Mouse (Mus musculus): ENCODE measurements around the gene Nt5e.

Nt5e gene

DNA sequence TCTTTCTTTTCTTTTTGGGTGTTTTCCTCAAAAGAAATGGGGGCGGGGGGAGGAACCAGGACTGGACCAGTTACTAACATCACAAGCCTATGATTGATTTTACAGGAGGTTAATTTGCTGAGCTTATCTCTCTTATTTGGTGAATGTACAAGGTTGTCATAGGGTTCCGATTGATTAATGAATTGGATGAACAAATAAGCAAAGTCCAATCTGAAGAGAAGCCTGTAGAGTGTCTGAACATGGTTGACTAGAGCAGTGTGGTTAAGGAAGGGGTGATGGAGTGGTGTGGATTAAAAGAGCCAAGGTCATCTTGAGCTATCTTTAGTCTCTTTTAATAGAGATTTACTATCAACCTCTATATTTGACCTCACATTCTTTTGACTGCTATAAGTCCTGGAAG lies 17.4 kb downstream of the Nt5e start:
- DNase-seq (ENCODE audit: inconsistent ontology term) = no peak

DNA sequence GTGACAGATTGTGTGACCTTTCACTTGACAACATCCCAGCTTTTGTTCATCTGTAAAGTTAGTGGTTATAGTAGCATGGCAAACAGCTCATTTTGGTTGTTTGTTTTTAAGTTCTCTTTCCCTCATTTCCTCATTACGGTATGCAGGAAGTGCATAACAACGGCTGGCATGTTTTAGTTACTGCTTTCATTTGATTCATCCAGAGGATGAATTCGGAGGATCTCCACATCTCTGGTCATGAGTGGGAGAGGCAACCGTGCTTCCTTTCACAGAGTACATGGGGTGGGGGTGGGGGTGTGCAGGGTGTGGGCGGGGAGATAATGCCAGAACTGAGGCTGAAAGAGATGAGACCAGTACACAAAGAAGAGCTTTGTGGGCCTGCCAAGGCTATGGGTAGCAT lies 19.9 kb downstream of the Nt5e start:
- peak; percentile 55 for DNase-seq (ENCODE audit: inconsistent ontology term)

DNA sequence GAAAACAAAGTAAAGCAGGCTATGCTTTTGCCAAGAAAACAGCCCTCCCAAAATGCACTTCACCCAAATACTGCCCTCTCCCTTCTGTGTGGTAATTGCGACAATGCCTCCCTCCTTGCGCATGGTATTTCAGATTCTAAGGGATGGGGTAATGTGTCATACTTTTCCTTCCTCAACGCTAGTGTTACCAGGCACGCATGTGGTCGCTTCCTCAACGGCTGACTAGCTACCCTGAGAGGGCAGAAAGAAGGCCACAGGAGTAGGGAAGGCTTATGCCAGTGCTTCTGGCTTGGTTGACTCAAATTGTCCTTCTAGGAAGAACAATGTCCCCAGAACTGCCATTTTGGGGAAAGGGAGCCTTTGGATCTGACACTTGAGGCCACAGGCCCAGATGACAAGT lies 21.6 kb downstream of the Nt5e start:
- no peak for DNase-seq (ENCODE audit: inconsistent ontology term)

DNA sequence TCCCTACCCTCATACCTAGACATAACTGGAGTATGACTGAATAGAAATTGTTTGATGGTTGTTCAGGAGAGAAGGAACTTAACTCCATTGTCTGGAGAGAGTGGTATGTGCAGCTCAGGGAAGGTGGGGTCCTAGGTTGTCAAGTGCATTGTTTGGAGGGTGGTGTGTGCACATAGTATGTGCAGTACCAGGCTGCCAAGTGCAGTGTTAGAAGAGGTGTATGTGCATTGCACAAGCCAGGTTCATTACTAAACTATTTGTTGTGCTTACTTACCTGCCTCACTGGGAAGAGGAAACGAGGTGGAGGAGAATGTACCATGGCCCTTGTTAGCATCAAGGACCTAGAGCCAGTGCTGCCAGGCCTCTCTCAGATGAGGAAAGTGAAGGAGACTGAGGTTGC lies 23.3 kb downstream of the Nt5e start:
- DNase-seq (ENCODE audit: inconsistent ontology term) = no peak

DNA sequence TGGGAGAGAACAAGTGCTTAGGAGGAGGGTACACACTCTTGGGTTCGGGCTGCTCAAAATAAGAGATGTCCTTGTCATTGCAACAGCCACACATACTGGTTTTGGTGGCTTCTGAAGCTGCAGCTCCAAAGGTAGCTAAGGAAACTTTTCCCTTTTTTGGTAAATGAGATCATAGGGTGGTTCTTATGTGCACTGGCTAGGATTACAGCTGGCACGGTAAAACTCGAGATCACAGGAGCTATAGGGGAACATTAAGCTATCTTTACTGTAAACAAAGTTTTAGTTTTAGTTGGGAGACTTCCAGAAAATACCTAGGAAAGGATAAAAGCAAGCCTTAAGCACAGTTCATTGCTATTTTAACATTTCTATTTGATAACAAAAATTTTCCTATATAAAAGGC lies 24.2 kb downstream of the Nt5e start:
- no peak for DNase-seq (ENCODE audit: inconsistent ontology term)

DNA sequence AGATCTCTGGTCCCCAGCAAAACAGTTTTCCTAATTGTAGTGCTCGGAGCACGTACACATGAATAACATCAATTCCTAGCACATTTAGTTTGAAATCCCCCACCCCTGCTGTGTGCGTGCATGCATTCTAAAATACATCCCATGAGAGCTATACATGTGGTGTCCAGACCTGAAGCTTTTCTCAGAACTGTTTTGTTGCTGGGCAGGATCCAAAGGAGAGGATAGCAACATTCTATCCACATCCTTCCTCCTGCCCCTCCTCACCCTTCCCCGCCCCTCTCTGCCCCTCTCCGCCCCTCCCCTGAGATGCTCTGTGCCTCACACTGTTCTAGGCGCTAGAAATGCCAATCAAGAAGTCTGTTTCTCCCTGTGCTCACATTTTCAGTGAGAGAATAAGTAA lies 25.7 kb downstream of the Nt5e start:
- no peak for DNase-seq (ENCODE audit: inconsistent ontology term)

DNA sequence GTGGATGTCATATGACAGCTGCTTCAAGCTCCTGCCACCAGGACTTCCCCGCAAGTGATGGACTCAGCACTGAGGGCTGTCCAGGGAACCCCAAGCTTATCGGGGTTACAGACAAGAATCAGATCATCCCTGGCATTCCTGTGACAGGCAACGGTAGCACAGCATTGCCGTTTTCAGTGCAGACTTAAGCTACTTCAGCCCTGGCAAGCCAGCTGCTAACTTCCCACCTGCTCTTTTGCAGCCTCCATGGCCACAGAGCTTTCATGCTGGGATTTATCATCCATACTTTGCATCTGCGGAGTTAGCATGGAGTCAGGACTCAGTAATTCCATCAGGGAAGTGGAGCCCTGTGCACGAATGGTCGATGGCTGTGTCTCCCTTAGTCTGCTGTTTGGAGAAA lies 26.5 kb downstream of the Nt5e start:
- no peak for DNase-seq (ENCODE audit: inconsistent ontology term)

DNA sequence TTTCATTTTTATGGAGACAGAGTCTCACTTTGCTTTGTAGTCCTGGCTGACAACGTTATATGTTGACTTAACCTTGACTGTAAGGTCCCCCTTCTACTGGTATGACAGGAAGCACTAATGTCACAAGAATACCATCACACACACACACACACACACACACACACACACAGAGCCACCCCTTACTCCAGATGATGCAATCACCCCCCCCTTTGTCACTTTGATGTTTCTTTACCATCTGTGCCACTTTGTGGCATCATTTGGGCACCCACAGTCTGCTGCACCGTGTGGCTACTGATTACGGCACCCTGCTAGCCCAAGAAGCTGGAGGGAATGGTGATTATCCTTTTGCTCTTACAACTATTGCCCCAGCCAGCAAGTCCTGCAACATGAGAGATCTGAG lies 30.2 kb downstream of the Nt5e start:
- no peak for DNase-seq (ENCODE audit: inconsistent ontology term)

DNA sequence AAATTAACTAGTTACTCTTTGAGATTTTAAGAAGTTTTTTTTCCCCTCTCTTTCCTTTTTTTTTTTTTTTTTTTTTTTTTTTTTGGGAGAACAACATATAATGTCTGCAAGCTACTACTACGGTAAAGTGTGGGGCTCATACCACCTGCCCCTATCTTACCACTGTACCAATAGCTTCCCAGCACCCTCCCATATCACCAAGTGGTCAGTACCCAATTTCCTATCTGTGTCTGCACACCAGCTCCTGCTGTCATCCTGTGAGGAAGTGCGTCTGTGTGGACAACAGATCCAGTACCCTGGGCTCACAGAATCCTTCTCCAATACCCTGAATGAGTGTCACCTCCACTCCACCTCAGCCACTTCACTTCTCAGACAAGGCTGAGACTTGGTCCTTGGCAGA lies 32.1 kb downstream of the Nt5e start:
- DNase-seq (ENCODE audit: inconsistent ontology term) = no peak

DNA sequence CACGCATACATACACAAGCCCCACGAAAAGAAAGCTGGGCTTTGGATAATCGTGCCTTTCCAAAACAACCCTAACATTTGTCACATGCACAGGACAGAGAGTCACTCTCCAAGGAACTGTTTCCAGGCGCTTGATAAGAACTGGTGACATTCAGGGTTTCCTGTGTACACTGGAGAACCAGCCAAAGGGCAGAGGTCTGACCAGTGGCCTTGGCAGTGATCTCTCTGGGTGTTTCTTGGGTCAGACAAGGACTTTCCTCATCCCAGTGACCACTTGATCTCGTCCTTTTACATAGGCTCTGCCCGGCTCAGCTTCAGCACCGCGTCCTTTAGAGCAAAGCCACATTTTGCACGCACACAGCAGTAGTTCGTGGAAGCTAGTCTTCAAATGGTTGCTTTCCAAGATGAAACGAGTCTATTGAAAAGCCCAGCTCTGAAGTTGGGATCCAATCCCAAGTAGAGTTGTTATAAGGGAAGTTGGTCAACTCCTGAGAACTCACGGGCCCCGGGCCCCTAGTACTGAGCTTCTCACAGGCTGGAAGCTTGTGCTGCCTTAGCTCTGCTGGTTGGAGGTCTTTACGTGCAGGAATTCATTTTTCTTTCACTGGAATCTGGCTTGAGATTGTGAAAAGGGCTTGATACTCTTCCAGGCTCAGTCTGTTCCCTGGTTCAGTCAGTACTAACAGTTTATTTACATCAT lies 34.4 kb downstream of the Nt5e start:
- DNase-seq (ENCODE audit: inconsistent ontology term) = peak; percentile 47

DNA sequence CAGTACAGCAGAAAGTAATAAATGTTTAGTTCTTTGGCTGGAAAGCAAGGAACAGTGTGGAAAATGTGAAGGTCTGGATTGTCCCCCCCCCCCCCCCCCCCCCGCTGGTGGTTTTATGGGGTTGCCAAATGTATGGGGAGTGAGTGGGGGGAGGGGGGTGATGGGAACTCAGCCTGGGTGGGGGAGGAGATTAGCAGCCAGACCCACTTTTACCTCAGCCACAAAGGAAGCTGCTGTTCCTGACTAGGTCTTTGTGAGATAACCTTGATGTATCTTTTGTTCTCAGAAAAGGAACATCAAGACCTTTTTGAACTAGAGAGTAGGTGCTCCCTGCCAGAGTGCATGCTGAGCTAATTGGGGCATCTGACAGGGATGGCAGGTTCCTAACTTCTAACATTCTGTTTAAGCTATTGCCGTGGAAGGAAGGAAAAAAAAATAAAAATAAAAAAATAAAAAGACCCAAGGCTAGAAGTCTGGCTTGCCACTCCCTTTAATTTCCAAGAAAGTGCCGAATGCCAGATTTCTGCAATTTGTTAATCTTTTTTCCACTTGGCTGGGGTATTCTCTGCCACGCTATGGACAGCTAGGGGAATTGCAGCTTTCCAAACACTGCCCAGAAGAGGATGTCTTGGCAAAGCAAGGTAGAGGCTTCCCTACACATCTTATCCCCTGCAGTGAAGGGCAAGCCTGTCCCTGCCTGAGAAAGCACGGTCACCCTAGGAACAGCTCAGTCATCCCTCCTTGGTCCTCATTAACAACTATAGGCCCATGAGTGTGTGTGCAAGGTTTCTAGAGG lies 35.3 kb downstream of the Nt5e start:
- DNase-seq (ENCODE audit: inconsistent ontology term) = no peak

DNA sequence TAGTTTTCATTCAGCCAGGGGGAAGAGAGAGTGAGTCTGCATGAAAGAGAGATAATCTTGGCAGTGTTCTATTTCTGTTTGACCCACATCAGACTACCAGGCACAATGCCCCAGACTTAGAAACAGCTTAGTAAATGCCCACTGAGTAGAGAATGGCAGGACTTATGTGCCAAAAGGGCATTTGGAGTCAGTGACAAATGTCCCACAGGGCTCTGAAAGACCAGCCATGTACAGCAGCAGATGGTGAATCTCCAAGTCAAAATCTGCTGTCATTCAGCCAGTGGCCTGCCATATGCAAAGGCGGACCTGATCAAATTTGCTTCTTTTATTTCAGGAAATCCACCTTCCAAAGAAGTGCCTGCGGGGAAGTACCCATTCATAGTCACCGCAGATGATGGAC lies 36.1 kb downstream of the Nt5e start:
- no peak for DNase-seq (ENCODE audit: inconsistent ontology term)

DNA sequence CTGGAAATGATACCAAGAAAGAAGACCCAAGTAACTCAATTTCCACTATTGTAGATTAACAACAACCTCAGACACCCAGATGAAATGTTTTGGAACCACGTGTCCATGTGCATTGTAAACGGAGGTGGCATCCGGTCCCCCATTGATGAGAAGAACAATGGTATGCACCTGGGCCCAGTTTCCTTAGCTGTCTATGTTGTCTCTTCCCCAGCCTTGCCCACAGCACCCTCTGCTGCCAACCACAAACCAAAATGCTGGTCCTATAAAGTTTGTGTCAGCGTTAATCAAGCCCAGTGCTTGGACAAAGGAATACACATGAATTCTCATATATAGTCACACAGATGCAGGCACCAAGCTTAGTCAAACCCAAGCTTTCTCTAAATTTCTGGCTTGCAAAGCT lies 39.3 kb downstream of the Nt5e start:
- no peak for DNase-seq (ENCODE audit: inconsistent ontology term)

DNA sequence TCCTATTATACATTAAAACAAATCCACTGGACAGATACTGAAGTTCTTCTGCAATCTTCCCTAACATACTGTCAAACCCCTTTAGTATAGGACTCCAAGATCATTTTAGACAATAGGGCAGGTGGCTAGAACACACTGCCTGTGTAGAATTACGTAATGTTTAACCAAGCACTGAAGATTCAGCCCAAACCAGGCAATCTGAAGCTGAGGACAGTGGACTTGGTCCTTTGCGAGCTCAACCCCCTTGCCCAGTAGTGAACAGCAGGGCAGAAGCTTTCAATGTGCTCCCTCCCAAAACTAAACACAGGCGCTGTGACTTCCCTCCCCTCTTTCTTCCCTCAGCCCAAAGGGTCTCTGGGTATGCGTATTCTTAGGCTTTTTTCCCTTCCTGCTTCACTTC lies 39.8 kb downstream of the Nt5e start:
- no peak for DNase-seq (ENCODE audit: inconsistent ontology term)

DNA sequence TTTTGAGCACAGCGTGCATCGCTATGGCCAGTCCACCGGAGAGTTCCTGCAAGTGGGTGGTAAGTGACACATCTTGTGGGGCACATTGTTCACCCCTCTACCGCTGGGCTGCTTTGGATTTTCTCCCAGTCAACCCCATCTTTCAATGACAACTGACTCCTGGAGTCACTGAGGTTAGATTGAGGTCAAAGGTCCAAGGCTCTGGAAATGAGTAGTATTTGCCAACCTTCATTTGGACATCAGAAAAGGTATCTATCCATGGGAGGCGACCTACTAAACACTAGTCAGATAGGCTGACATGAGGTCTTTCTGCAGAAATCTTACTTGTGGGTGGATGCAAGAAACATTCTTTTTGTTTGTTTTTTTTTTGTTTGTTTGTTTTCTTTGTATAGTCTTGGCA lies 40.3 kb downstream of the Nt5e start:
- DNase-seq (ENCODE audit: inconsistent ontology term) = no peak

DNA sequence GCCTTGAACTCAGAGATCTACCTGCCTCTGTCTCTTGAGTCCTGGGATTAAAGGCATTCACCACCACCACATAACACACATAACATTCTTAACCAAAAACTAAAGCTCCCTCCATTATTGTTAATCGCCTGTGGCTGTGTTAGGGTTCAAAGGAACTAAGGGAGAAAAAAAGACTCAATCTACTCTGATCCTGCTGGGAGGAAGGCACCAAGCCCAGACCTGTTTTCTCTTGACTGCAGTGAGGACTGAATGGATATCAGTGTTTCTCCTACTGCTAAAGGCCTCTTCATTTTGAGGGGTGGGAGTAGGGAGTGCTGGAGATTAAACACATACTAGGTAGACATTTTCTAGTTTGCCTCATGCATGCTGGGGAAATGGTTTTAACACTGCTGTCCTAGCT lies 40.8 kb downstream of the Nt5e start:
- DNase-seq (ENCODE audit: inconsistent ontology term) = peak; percentile 56

DNA sequence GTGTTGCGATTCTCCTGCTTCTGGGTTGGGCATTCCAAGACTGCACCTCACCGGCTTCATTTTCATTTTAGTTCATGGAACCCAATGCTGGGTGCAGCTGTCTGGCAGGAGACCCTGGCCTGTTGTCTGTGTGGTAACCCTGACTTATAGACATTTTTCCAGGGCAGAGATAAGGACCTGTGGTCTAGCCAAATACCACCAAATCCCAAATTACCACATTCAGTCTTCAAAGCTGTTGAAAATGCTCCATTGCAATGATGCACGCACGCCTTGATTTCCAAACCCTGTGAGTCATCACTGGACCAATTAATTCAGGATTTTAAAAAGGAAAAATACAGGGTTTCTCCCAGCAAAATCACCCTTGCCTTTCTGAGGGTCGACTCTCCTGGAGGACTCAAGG lies 41.5 kb downstream of the Nt5e start:
- DNase-seq (ENCODE audit: inconsistent ontology term) = peak; percentile 80

DNA sequence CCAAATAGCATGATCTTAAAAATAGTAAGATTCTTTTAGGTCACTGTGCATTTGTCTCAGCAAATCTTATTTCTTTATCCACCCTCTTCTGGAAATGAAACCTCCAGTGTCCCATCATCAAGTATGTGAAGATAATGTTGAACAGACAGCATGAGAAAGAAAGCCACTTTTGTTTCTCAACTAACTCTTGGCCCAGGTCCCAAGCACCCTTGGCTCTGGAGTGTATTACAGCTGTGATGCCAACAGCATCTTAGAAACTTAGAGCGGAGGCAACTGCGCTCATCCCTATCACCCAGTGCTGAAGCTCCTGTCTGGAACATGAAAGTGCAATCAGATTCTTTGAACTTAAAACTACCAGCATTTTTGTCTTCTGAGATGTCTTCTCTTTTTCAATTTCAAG lies 42.7 kb downstream of the Nt5e start:
- DNase-seq (ENCODE audit: inconsistent ontology term) = peak; percentile 45

DNA sequence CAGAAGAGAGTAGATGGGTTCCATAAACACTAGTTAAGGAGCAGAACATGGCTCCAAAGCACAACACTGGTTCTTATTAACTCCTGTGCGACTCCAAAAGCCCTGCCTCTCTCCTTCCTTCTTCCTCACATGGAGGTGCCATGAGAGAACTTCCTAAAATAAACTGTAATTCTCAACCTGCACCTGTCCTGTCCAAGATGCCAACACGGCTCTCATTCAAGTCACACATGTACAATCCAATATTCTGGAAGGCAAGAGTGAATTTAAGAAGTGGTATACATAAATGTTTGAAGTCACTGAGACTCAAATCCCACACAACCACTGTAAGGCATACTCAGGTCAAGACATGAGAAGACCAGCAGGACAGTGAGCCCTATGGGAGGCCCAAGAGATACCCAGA lies 44.2 kb downstream of the Nt5e start:
- no peak for DNase-seq (ENCODE audit: inconsistent ontology term)

DNA sequence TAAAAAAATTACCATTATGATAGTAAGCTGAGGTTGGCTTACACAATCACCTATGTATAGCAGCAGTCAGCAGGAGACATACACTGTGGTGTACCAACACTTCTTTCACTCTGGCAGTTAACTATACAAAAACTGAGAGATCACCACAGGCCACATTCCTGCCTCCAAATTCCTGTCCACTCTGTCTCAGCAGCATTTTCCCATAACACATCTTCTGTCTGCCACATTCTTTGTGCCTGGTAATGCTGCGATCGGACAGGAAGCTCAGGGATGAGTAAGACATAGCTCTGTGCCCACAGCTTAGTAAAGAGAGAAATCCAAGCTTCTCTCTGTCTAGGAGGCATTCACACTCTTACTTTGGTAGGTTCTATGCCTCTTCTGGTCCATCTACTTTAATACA lies 46.0 kb downstream of the Nt5e start:
- peak; percentile 96 for DNase-seq (ENCODE audit: inconsistent ontology term)

DNA sequence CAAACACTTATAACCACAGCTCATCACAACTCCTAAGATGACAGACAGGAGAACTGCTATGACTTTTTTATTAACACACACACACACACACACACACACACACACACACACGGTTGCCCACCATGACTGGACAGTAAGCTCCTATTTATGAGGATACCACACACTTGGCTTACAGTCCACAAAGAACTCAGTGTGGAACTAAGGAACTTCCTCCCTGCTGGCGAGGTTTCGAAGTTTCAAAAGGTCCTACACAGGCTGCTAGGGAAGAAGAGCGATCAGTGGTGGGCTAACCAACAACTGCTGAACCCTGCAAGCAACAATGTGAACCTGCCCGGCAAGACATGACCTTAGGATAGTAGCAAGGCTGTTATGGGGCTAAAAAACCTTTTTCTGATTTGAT lies 50.5 kb downstream of the Nt5e start:
- no peak for DNase-seq (ENCODE audit: inconsistent ontology term)

DNA sequence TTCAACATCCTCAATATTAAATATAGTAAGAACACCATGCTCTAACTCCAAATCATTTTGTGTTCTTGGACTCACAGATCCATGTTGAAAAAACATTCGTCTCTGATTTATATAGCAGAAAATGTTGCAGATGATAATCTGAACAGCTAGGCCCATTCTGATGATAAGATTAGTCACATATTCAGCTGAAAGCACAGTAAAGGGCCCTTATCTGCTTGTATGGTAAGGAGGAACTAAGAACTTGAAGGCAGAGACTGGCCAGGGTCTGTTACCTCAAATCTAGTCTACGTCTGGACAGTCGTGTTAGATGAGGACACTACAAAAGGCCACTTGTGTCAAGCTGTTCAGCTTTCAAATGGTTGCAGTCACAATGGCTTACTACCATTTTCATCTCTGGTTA lies 52.1 kb downstream of the Nt5e start:
- no peak for DNase-seq (ENCODE audit: inconsistent ontology term)

DNA sequence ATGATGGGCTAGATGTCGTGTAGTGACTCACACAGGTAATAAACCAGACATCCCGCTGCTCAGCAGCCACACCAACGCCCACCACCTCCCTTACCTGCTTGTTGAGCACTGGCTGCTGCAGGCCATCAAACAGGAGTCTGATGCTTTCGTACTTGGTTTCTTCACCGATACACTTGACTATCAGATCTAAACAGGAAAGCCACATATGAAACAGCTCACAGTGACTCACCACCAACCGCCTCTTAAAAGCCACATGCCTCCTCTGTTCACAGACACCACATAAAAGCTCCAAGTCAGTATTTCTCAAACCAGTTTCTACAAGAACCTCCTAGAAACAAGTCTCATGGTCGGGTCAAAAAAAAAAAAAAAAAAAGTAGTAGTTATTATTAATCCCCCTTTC lies 53.1 kb downstream of the Nt5e start:
- no peak for DNase-seq (ENCODE audit: inconsistent ontology term)

DNA sequence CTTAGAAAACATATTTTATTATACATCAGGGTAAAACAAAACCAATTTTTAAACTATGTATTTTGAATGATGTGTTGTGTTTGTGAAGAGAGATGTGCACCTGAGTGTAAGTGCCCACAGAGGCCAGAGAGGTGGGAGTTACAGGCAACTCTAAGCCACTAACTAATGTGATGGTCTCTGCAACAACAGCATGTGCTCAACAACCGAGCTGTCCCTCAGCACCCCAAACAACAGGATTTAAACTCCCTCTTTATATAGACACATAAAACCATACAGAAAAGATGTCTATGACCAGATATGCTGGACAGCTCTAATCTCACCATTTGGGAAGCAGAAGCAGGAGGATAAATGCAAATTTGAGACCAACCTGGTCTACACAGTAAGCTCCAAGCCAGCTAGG lies 53.5 kb downstream of the Nt5e start:
- DNase-seq (ENCODE audit: inconsistent ontology term) = no peak

Measured in Muller cell, postnatal 12 days (primary cell).